Mouse (Mus musculus): ENCODE data around the gene Kctd10. TPM values are rescaled to one million over a fixed set of nuclear protein-coding genes. Genes with fewer than 3 reads are reported as not detected.

Kctd10 gene
- total RNA-seq (2021) = 10 to 100 TPM; 18.7 to 23.6 TPM
- long read RNA-seq, experiment 1, transcript Kctd10-202 (7 exons, 3,103 nt) = major isoform, 11 of 19 reads
- long read RNA-seq, experiment 1, partial matches to known transcripts = 2 of 19 reads
- long read RNA-seq, experiment 1, other reads (novel, unspliced or antisense) = 1 of 19 reads
- long read RNA-seq, experiment 2, transcript Kctd10-202 (7 exons, 3,103 nt) = major isoform, 16 of 26 reads
- long read RNA-seq, experiment 2, partial matches to known transcripts = 4 of 26 reads
- long read RNA-seq, experiment 2, other reads (novel, unspliced or antisense) = 4 of 26 reads

- peak; percentile 88 for DNase-seq
These were observed at the start of gene Kctd10, which contains the start of gene Ube3b for GRCm38 (mm10) chr5:114380209-114381012. TSS of gene Kctd10 (minus strand) at chr5:114380508. TSS of gene Ube3b (plus strand) at chr5:114380607.

- DNase-seq = no peak
These were observed 49.5 kb upstream of the Kctd10 start for GRCm38 (mm10) chr5:114429781-114430180.

GRCm38 (mm10) chr5:114428621-114429020 is 48.3 kb upstream of the Kctd10 start:
- DNase-seq = no peak

GRCm38 (mm10) chr5:114426732-114427131 is 46.4 kb upstream of the Kctd10 start:
- DNase-seq = no peak

- no peak for DNase-seq
These were observed 43.7 kb upstream of the Kctd10 start for GRCm38 (mm10) chr5:114423961-114424360.

GRCm38 (mm10) chr5:114422591-114422990 is 42.3 kb upstream of the Kctd10 start:
- no peak for DNase-seq

GRCm38 (mm10) chr5:114421561-114422298 is 41.4 kb upstream of the Kctd10 start:
- no peak for DNase-seq

- no peak for DNase-seq
These were observed 38.2 kb upstream of the Kctd10 start for GRCm38 (mm10) chr5:114418541-114418940.

GRCm38 (mm10) chr5:114416855-114417254 is 36.5 kb upstream of the Kctd10 start:
- no peak for DNase-seq

GRCm38 (mm10) chr5:114415606-114416005 is 35.3 kb upstream of the Kctd10 start:
- no peak for DNase-seq

- peak; percentile 65 for DNase-seq
These were observed 32.9 kb upstream of the Kctd10 start for GRCm38 (mm10) chr5:114413067-114413735.

- DNase-seq = no peak
These were observed 32.2 kb upstream of the Kctd10 start for GRCm38 (mm10) chr5:114412361-114412998.

GRCm38 (mm10) chr5:114410429-114410828 is 30.1 kb upstream of the Kctd10 start:
- no peak for DNase-seq

GRCm38 (mm10) chr5:114408846-114409245 is 28.5 kb upstream of the Kctd10 start:
- DNase-seq = no peak

- no peak for DNase-seq
These were observed 27.5 kb upstream of the Kctd10 start for GRCm38 (mm10) chr5:114407810-114408209.

- no peak for DNase-seq
These were observed 27.0 kb upstream of the Kctd10 start for GRCm38 (mm10) chr5:114407269-114407668.

GRCm38 (mm10) chr5:114406592-114406991 is 26.3 kb upstream of the Kctd10 start:
- no peak for DNase-seq

GRCm38 (mm10) chr5:114393169-114393568 is 12.9 kb upstream of the Kctd10 start:
- DNase-seq = no peak

GRCm38 (mm10) chr5:114384448-114384847 is 4.1 kb upstream of the Kctd10 start:
- DNase-seq = no peak

GRCm38 (mm10) chr5:114383184-114383904 is 3.0 kb upstream of the Kctd10 start:
- DNase-seq = no peak

GRCm38 (mm10) chr5:114381013-114381351 is 674 bp upstream of the Kctd10 start:
- DNase-seq = no peak

Data from gastrocnemius, postnatal 25 days (tissue).